Mouse (Mus musculus): Measurements from ENCODE around the gene Cldn24. TPM values are rescaled to one million over a fixed set of nuclear protein-coding genes. Genes with fewer than 3 reads are reported as not detected.
"Not testable (repeated sequence)": the region's sequence is repeated elsewhere in the genome, so short reads cannot be mapped to it uniquely, and the experiment has no call there.

Cldn24 gene
- polyA plus RNA-seq, 1 experiment: 0.32 TPM

DNA sequence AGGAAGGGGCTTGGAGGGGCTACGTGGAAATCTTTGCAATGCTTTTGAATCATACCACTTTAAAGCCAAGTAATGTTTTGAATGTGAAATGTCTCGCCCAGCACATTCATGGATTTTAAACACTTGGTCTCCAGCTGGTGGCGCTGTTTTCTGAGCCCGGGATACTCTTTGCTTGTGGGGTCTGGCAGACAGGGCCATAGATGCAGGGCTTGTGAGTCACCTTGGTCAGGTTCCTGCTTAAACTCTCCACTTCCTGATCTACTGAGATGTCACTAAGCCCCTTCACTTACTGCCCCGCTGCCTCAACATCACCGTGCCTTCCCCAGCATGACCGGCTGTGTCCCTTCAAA is 11.3 kb upstream of the Cldn24 start:
- Histone ChIP-seq H3K27me3 (ENCODE audit: control insufficient read depth, insufficient read depth, low read length) (no peaks in the 10 kb centered on the region), H3K27ac (ENCODE audit: insufficient read depth, low read depth, low read length) (no peak overlapping the region), H3K4me3 (ENCODE audit: low read depth, low read length) (no peak overlapping the region), H3K4me1 (ENCODE audit: control insufficient read depth, insufficient read depth, insufficient read length, low read length) (no peaks in the 10 kb centered on the region), H3K36me3 (ENCODE audit: control insufficient read depth, insufficient read depth, low read length) (no peaks in the 10 kb centered on the region)
- 75% methylated on average over 7 of the region's 7 CpGs for WGBS
- TF ChIP-seq CTCF (IDR thresholded peaks at IDR 0.05; ENCODE audit: extremely low read depth, insufficient read length, insufficient replicate concordance, low read depth, low read length): no peak
- TF ChIP-seq POLR2A (IDR thresholded peaks at IDR 0.05; ENCODE audit: low read depth, low read length): no peak

DNA sequence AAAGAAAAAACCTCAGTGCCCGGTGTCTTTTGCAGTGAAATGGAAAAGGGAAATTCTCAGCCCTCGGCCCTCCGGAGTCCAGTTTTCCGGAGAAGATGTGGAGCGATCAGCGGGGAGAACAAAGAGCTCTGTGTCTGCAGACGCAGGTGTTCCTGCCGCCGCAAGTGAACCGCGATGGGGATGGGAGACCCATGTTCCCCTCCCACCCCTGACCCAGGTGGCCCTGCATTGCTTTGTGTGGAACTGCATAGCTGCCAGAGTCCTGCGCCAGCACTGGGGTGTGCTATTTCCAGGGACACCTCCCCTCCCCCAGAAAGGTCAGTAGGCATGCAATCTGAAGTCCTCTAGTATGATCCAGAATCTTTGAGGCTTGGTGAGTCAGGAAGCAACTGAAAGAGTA is 10.7 kb upstream of the Cldn24 start:
- no peaks in the 10 kb centered on the region for H3K36me3 ChIP-seq (ENCODE audit: control insufficient read depth, insufficient read depth, low read length)
- no peaks in the 10 kb centered on the region for H3K4me1 ChIP-seq (ENCODE audit: control insufficient read depth, insufficient read depth, insufficient read length, low read length)
- WGBS: 79% methylated on average over 12 of the region's 12 CpGs
- no peak overlapping the region for H3K4me3 ChIP-seq (ENCODE audit: low read depth, low read length)
- no peaks in the 10 kb centered on the region for H3K27me3 ChIP-seq (ENCODE audit: control insufficient read depth, insufficient read depth, low read length)
- no peak overlapping the region for H3K27ac ChIP-seq (ENCODE audit: insufficient read depth, low read depth, low read length)
- TF ChIP-seq POLR2A (IDR thresholded peaks at IDR 0.05; ENCODE audit: low read depth, low read length) (no peak), CTCF (IDR thresholded peaks at IDR 0.05; ENCODE audit: extremely low read depth, insufficient read length, insufficient replicate concordance, low read depth, low read length) (no peak)

- Histone ChIP-seq H3K4me3 (ENCODE audit: low read depth, low read length) (no peak overlapping the region), H3K27me3 (ENCODE audit: control insufficient read depth, insufficient read depth, low read length) (no peaks in the 10 kb centered on the region), H3K4me1 (ENCODE audit: control insufficient read depth, insufficient read depth, insufficient read length, low read length) (no peaks in the 10 kb centered on the region), H3K36me3 (ENCODE audit: control insufficient read depth, insufficient read depth, low read length) (no peaks in the 10 kb centered on the region), H3K27ac (ENCODE audit: insufficient read depth, low read depth, low read length) (no peak overlapping the region)
- no peak for TF ChIP-seq CTCF (IDR thresholded peaks at IDR 0.05; ENCODE audit: extremely low read depth, insufficient read length, insufficient replicate concordance, low read depth, low read length)
- TF ChIP-seq POLR2A (IDR thresholded peaks at IDR 0.05; ENCODE audit: low read depth, low read length): no peak
- WGBS: 88% methylated on average over 8 of the region's 8 CpGs
These were observed 2.9 kb upstream of the Cldn24 start for GRCm38 (mm10) chr8:47819034-47819433.

GRCm38 (mm10) chr8:47820914-47821772 is 800 bp upstream of the Cldn24 start:
- H3K4me1 ChIP-seq (ENCODE audit: control insufficient read depth, insufficient read depth, insufficient read length, low read length): no peaks in the 10 kb centered on the region
- no peak for TF ChIP-seq CTCF (IDR thresholded peaks at IDR 0.05; ENCODE audit: extremely low read depth, insufficient read length, insufficient replicate concordance, low read depth, low read length)
- TF ChIP-seq POLR2A (IDR thresholded peaks at IDR 0.05; ENCODE audit: low read depth, low read length): no peak
- WGBS: 83% methylated on average over 20 of the region's 20 CpGs
- no peaks in the 10 kb centered on the region for H3K27me3 ChIP-seq (ENCODE audit: control insufficient read depth, insufficient read depth, low read length)
- H3K27ac ChIP-seq (ENCODE audit: insufficient read depth, low read depth, low read length): no peak overlapping the region
- no peaks in the 10 kb centered on the region for H3K36me3 ChIP-seq (ENCODE audit: control insufficient read depth, insufficient read depth, low read length)
- no peak overlapping the region for H3K4me3 ChIP-seq (ENCODE audit: low read depth, low read length)

GRCm38 (mm10) chr8:47822541-47822940 is 598 bp downstream of the Cldn24 start:
- WGBS: 61% methylated on average over 7 of the region's 9 CpGs
- not testable (repeated sequence) for H3K27me3 ChIP-seq (ENCODE audit: control insufficient read depth, insufficient read depth, low read length); H3K36me3 ChIP-seq (ENCODE audit: control insufficient read depth, insufficient read depth, low read length); H3K27ac ChIP-seq (ENCODE audit: insufficient read depth, low read depth, low read length); H3K4me1 ChIP-seq (ENCODE audit: control insufficient read depth, insufficient read depth, insufficient read length, low read length); H3K4me3 ChIP-seq (ENCODE audit: low read depth, low read length)

DNA sequence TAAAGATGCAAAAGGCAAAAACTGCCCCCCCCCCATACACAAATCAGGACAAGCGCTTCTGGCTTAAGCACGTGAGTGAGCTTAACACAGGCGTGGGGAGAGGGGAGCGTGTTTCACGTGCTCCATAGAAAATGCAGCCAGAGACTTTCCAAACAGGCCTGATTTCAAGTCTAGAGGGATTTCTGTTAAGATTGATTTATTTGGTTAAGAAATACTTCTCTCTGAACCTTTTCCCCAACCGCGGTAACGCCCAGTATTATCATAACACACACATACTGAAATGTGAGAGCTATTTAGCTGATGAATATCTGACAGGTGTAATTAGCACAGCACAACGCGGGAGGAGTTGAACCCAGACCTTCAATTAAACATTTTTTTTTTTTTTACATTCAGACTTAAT is 1.8 kb downstream of the Cldn24 start:
- TF ChIP-seq CTCF (IDR thresholded peaks at IDR 0.05; ENCODE audit: extremely low read depth, insufficient read length, insufficient replicate concordance, low read depth, low read length): no peak
- TF ChIP-seq POLR2A (IDR thresholded peaks at IDR 0.05; ENCODE audit: low read depth, low read length): no peak
- H3K36me3 ChIP-seq (ENCODE audit: control insufficient read depth, insufficient read depth, low read length): 0 out of 2 replicates have a peak, but pooled peaks cover 2% of the 10 kb centered on the region
- no peaks in the 10 kb centered on the region for H3K27me3 ChIP-seq (ENCODE audit: control insufficient read depth, insufficient read depth, low read length)
- H3K4me1 ChIP-seq (ENCODE audit: control insufficient read depth, insufficient read depth, insufficient read length, low read length): no peaks in the 10 kb centered on the region
- no peak overlapping the region for H3K27ac ChIP-seq (ENCODE audit: insufficient read depth, low read depth, low read length)
- H3K4me3 ChIP-seq (ENCODE audit: low read depth, low read length): no peak overlapping the region
- WGBS: 34% methylated on average over 10 of the region's 10 CpGs

DNA sequence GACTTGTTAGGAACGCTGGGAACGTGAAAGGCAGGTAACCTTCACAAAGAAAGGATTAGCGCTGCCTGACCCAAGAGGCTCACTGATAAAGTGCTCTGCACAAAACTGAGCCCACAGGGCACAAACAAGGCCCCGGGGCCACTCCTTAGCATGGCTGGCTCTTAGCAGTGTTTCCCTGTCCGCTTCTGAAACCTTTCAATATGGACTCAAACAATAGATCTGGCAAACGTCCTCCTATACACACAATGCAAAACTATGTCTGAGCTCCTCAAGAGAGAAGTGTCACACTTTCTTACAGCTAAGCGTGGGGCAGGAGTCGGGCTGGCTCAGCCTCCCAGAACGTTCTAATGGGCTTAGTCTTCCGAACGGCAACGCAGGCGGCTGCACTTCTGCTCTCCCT is 2.2 kb downstream of the Cldn24 start, which contains the start of gene Cldn22:
Gene Cldn22 (plus strand): TSS at position 301 of the 400 bp plus-strand sequence.
- Histone ChIP-seq H3K4me1 (ENCODE audit: control insufficient read depth, insufficient read depth, insufficient read length, low read length) (no peaks in the 10 kb centered on the region), H3K27ac (ENCODE audit: insufficient read depth, low read depth, low read length) (no peak within 1 kb of the TSS), H3K36me3 (ENCODE audit: control insufficient read depth, insufficient read depth, low read length) (0 out of 2 replicates have a peak, but pooled peaks cover 2% of the 10 kb centered on the region), H3K4me3 (ENCODE audit: low read depth, low read length) (no peak within 1 kb of the TSS), H3K27me3 (ENCODE audit: control insufficient read depth, insufficient read depth, low read length) (no peaks in the 10 kb centered on the region)
- TF ChIP-seq CTCF (IDR thresholded peaks at IDR 0.05; ENCODE audit: extremely low read depth, insufficient read length, insufficient replicate concordance, low read depth, low read length) (no peak), POLR2A (IDR thresholded peaks at IDR 0.05; ENCODE audit: low read depth, low read length) (no peak)
- 54% methylated on average over 13 of the region's 13 CpGs for WGBS

Measured in small intestine, adult 2 months (tissue).